Mouse (Mus musculus): ENCODE results near the gene Zfp37.

The Zfp37 gene

DNA sequence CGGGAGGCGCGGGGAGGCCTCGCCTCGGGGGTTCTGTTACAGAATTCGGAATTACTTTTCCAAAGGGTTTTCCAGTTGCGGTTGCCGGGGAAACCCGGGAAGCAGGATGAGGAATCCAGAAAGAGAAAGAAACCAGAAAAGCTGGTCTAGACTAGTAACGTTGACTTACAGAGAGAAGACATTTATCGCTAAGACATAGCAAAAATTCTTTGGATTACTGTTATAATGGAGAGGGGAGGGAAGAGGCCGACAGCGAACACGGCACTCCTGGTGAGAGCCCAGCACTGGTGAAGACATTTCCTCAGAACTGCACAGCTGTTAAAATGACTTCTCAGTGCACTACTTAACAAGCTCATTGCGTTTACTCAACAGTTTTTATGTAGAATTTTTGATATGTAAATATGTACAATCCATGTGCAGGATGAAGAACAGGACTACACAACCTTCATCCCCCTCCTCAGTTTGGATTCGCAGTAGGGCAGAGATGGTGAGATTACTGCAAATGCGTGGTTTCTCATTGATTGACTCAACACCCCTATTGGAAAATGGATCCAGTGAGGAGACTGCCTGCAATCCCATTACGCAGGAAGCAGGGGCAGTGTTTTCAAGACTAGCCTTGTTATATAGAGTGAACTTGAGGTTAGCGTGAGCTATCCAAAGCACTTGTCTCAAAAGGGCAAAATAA is 22.0 kb downstream of the Zfp37 start:
- no peak for DNase-seq

DNA sequence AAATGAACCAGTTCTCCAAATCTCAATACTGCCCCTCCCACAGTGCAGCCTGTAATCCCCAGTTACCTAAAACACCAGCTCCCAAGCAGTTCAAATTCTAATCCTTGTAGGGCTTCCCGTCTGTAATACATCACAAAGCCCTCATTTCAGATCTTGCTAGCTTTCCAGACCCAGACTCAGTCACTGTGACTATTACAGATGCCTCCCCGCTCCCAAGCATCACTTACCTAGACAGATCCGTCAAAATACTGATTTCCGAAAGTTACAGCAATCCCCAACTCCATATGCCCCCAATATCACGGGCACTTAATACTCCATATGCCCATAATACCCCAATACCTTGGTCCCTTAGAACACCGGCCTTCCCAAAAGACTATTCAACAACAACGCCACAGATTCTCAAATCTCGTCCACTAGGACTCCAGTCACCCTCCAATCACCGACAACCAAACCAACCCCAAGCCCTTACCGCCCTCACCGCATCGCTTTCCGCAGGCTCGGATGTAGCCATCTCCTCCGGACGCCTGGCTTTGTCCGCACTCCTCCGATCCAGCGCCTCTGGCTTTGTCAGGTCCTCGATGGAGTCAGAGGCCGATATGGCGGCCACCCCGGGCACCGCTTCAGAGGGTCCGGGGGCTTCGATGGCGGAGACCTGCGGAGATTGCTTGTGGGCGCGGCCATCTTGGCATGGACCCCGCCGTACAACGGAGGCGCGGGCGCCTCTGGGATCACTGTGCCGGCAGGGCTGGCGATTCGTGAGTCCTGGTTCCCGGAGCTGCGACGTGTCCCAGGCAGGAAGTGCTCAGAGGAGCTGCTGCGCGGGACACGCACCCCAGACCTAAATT is 22.8 kb downstream of the Zfp37 start:
- peak; percentile 99 for DNase-seq

DNA sequence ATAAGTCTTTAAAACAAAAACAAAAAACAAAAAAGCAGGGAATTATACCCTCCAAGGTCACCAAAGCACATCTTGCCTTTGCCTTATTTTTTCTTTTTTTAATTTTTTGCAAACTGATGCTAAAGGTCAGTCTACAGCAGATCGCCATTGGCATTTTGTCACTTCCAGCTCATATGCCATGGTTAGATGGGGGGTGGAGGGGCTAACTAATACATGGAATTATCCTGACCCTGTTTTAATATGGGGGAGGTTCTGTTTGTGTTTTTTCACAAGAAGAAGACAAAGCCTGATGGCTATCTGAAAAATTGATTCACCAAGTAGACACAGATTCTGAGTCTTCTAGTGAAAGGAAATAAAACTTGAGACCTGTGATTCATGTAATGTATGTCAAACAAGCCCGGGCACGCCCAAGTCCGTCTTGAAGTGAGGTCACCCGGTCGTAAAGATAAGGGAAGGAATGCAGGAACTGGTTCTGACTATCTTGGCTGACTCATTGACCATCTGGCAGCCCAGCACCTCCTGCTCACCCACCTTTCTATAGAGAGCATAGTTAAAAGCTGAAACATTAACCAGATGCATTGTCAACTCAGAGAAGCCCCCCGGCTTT is 30.8 kb downstream of the Zfp37 start:
- DNase-seq = no peak

DNA sequence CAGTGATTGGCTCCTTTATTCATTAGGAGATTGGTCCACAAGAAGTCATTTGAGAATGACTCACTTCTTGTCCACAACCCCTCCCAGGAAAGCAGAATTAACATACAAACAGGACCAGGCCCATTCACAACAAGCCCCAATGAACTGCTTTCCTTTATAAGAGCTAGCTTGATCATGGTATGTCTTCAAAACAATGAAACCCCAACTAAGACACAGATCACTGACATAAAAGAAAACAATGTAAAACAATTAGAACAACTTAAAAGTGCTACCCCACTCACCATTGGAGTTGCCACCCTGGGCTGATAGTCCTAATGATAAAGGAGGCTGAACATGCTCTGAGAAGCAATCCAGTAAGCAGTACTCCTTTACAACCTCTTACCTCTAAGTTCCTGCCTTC is 42.1 kb downstream of the Zfp37 start:
- DNase-seq = peak; percentile 8

DNA sequence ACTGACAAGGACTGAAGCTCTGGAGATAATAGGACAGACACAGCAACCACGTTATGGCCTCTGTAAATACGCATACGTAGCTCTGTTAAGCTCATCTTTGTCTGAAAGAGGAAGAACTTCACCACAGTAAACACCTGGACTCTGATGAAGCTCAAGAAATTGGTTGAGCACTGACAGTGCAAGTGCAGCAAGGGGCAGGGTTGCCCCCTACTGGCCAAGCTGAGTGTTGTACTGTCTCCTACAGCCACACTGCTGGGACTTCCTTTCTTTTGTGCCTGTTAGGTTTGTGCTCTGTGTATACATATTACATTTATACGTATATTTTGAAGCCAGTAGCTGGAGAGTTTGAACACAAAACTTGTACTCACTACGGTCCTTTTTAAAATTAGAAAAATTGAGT is 53.6 kb downstream of the Zfp37 start:
- peak; percentile 44 for DNase-seq

DNA sequence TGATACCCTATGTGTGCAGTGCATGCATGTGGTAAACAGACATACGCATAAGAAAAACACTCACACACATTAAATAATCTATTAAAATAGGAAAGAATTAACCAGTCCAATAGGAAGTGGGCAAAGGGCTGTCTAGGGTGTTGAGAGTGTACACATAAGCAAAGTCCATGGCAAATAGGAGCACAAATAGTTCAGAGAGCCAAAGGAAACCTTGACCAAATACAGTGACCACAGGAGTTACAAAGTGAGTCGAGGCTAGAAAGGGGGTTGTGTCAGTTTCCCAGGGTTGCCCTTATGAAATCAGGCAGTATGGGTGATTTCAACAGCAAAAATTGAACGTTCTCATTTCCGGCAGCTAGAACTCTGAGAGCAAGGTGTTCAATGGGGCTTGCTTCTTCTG is 56.4 kb downstream of the Zfp37 start:
- DNase-seq = peak; percentile 48

DNA sequence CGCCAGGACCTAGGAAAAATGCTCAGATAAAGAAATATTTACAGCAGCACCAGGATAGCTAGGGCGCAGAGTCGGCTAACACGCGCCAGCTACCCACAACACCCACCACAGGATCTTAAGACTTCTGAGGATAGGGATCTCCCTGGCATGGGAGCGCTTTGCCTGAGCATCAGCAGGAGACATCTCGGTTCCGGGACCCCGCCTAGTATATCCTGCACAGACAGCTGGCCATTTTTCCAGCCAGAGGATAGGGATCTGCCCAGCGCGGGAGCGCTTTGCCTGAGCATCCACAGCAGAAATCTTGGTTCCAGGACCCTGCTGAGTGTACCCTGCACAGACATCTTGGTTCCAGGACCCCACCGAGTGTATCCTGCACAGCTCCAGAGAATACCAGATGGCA is 63.2 kb downstream of the Zfp37 start:
- DNase-seq = peak; percentile 80

DNA sequence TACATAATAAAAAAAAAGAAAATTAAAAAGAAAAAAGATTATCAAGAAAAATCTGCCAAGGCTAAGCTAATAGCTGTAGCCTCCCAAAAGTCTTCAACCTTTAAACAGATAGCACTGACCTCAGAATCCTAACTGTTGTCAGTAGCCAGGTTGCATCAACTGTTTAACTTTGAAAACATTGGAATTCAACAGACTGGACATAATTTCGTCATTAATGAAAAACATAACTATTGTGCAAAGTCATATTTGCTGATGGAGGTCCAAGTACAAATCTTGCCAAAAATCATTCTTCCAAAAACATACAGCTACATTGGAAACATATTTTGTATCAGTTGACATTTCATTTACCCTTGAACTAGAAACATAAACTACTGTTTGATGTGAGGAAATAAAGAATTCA is 72.4 kb downstream of the Zfp37 start:
- DNase-seq = no peak

DNA sequence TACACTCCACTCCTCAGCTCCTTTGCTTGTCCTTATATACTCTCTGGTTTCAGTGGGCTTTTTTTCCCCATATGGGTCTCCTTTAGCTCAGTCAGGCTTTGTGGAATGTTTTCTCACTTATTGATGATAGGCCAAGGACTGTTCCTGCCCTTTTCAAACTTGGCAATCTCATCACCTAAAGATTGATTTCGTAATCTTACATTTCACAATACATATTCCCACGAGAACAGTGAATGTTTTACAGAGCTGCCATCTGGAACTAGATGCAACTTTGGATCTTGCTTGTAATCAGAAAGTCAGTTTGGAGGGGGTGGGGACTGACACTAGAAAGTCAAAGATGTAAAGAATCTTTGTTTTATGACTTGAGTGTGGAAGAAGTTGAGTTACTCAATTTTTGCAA is 80.0 kb downstream of the Zfp37 start, which contains the start of gene Mup21:
Mup21 (minus strand) TSS at position 53 of the 400 bp plus-strand sequence.
- no peak for DNase-seq

All from heart, adult 11 months (tissue).